Mouse (Mus musculus) forebrain, embryonic 11.5 days (tissue): Measurements from ENCODE around the gene Pik3r1. TPM values are rescaled to one million over a fixed set of nuclear protein-coding genes. Genes with fewer than 3 reads are reported as not detected.

Source experiments
- ATAC-seq: fragments of 200-750 bp; cut with Nextera tagmentation; replicated peaks from 2 replicates; pipeline ENCODE4 v1.8.0; 2017; ENCODE audit warnings: moderate TSS enrichment; ENCODE audit not compliant: low FRiP score
- DNase-seq: peaks from one replicate; pipeline ENCODE4 v3.0.0-alpha.2; 2017; ENCODE audit warnings: low spot score
- H3K27ac ChIP-seq: fragments of 300-500 bp; sonication (generic); 2 replicates; pipeline ENCODE4 v1.5.1; 2014; ENCODE audit warnings: low read depth, low read length
- H3K27me3 ChIP-seq: fragments of 300-500 bp; sonication (generic); 2 replicates; pipeline ENCODE4 v1.6.1; 2014; ENCODE audit warnings: mild to moderate bottlenecking, low read length, mixed read lengths; ENCODE audit not compliant: control insufficient read depth, insufficient read depth
- H3K36me3 ChIP-seq: fragments of 300-500 bp; sonication (generic); 2 replicates; pipeline ENCODE4 v1.6.1; 2014; ENCODE audit warnings: mild to moderate bottlenecking, low read length, moderate library complexity, mixed read lengths; ENCODE audit not compliant: control insufficient read depth, insufficient read depth
- H3K4me1 ChIP-seq: fragments of 300-500 bp; sonication (generic); replicated peaks from 2 replicates; pipeline ENCODE4 v1.6.1; 2014; ENCODE audit warnings: low read length, mixed read lengths; ENCODE audit not compliant: control insufficient read depth, insufficient read depth
- H3K4me2 ChIP-seq: fragments of 300-500 bp; sonication (generic); 2 replicates; pipeline ENCODE4 v1.6.1; 2014; ENCODE audit warnings: low read depth, mild to moderate bottlenecking, low read length, moderate library complexity, mixed read lengths; ENCODE audit not compliant: severe bottlenecking
- H3K4me3 ChIP-seq: fragments of 300-500 bp; sonication (generic); 2 replicates; pipeline ENCODE4 v1.5.1; 2014; ENCODE audit warnings: low read depth, low read length
- H3K9ac ChIP-seq: fragments of 300-500 bp; sonication (generic); 2 replicates; pipeline ENCODE4 v1.6.1; 2014; ENCODE audit warnings: low read length
- H3K9me3 ChIP-seq: fragments of 300-500 bp; sonication (generic); 2 replicates; pipeline ENCODE4 v1.6.1; 2016; ENCODE audit warnings: low read length, mixed read lengths; ENCODE audit not compliant: control insufficient read depth
- WGBS: fragments of 180-500 bp; shearing (Covaris S2); extraction: QIAGEN DNeasy Blood & Tissue Kit; methylation state at CpG from one replicate; pipeline ENCODE4 v1.1.7; 2014; 5-methylcytosine and 5-hydroxymethylcytosine counted together
- polyA plus RNA-seq: library from polyadenylated mRNA; unstranded; fragments of >200 nt; fragmentation: Nextera tagmentation; extraction: Ambion mirVana; gene quantifications from 2 replicates; pipeline ENCODE4 v1.2.1, GENCODE M21; 2014

Pik3r1 gene
- polyA plus RNA-seq, 1 experiment from 2014 or later = 18.3 TPM

GRCm38 (mm10) chr13:101631561-101631960 lies 136.5 kb downstream of the Pik3r1 start:
- 50% methylated on average over 7 of the region's 7 CpGs for WGBS
- ATAC-seq (no peak), DNase-seq (no peak)
- Histone ChIP-seq H3K27me3 (no peaks in the 10 kb centered on the region), H3K4me2 (no peak overlapping the region), H3K27ac (no peak overlapping the region), H3K36me3 (no peaks in the 10 kb centered on the region), H3K9me3 (no peaks in the 10 kb centered on the region), H3K4me3 (no peak overlapping the region), H3K9ac (no peak overlapping the region), H3K4me1 (no peaks in the 10 kb centered on the region)
